Mouse (Mus musculus) liver, postnatal 0 days (tissue): ENCODE measurements around the gene Syne4.
A peak's percentile ranks its signal among the peaks of the same experiment; 100 is the strongest.

Experiments
- CTCF ChIP-seq: sonication (generic); IDR thresholded peaks from 2 replicates; pipeline ENCODE4 v1.5.1; 2016; ENCODE audit warnings: antibody characterized with exemption, low read depth
- EP300 ChIP-seq: IDR thresholded peaks from 2 replicates; pipeline ENCODE4 v1.6.1; 2016; ENCODE audit warnings: antibody characterized with exemption, low read depth, mild to moderate bottlenecking

DNA sequence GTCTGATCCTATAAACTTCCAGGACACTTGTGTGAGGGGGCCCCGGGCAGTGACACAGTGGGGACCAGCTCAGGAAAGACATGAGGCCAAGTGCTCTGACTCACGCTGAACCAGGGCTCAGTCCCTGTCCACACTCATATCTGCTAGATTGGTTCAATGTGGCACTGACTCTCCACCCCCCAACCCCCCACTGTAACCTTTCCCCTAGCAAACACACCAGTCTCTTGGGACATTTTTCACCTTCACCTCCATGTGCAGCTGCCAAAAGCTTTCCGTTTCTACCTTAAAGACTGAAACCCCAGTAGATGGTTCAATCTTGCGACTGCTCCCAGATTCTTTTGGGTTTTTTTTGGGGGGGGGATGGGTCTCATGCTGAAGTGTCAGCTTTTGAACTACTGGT is 39.5 kb downstream of the Syne4 start:
- TF ChIP-seq CTCF, result no peak
- TF ChIP-seq EP300, result peak; percentile 38; the same call in 1 of the 2 replicates
